Mouse (Mus musculus) embryonic fibroblast, embryonic 13.5 days (primary cell): ENCODE measurements at regions not wholly inside any gene's neighbourhood (a gene's known extent, or its start where the extent isn't known, plus 50 kb on each side); places are given as distances from the start of the nearest gene placed in this dataset.

Experiments used
- H3K27ac ChIP-seq: 2 replicates; pipeline ENCODE4 v1.5.1; 2012; ENCODE audit warnings: low read length, control low read depth, inconsistent platforms; ENCODE audit not compliant: insufficient read depth
- H3K4me1 ChIP-seq: 2 replicates; pipeline ENCODE4 v1.6.1; 2011; ENCODE audit warnings: low read length; ENCODE audit not compliant: control insufficient read depth, insufficient read depth
- H3K4me3 ChIP-seq: 2 replicates; pipeline ENCODE4 v1.5.1; 2011; ENCODE audit warnings: mild to moderate bottlenecking, control low read depth, low read length; ENCODE audit not compliant: insufficient read depth
- CTCF ChIP-seq: IDR thresholded peaks from 2 replicates; pipeline ENCODE4 v1.5.1; 2011; ENCODE audit warnings: mild to moderate bottlenecking, control low read depth, low read length, moderate library complexity, borderline replicate concordance; ENCODE audit not compliant: insufficient read depth
- POLR2A ChIP-seq: IDR thresholded peaks from 2 replicates; pipeline ENCODE4 v1.6.1; 2011; ENCODE audit warnings: low read depth, mild to moderate bottlenecking, control low read depth, low read length, moderate library complexity

DNA sequence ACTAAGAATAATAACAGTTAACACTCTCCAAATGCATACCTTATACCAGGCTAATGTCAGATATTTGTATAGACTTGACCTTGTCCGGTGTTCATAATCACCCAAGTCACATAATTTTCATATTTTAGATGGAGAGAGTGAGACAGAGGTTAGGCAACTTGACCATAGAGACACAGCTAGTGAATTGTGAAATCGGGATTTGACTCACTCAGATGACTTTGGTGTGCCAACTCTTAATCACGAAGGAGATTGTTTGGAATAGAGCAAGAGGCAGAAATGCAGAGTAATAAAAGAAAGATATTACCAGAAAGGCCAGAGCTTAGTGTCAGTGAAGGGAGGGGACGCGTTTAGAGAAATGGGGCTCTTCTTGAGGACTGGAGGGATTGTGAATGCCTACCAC lies 152.2 kb downstream of the Tmem26 start:
- TF ChIP-seq POLR2A = no peak
- no peak for TF ChIP-seq CTCF
- Histone ChIP-seq H3K4me3 (no peak overlapping the region), H3K27ac (no peak overlapping the region), H3K4me1 (no peaks in the 10 kb centered on the region)

DNA sequence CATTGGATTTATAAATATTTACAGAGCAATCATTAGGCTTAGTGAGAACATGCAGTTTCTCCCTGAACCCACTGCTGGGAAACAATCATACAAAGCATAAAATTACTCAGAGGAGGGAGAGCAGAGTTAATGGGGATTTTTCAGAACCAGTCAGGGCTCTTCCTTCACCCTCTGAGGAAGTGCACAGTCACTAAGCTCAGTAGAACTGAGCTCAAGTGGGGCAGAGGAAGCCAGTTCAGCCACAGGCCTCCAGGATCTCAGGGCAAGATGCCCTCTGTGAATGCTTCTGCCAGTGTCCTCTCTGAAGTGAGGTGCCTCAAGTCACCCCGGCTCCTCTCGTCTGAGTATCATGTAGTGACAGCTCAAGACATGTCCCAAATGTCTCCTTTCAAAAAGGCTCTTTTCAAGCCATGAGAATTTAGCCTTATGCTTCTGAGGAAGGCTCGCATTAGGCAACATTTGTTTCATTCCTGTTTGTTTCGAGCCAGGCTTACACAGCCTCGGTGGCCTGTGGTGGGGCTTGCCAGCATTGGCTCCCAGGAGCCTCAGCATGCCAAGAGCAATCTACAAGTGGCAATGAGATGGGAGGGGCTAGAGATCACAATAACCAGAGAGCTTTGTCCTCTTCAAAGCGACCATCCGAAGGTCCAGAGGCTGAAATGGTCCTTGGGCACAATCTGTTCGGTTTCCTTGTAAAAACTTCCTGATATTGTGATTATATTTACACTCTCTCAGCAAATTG lies 169.8 kb downstream of the Tmem26 start:
- H3K27ac ChIP-seq = no peak overlapping the region
- TF ChIP-seq POLR2A = no peak
- TF ChIP-seq CTCF = no peak
- no peak overlapping the region for H3K4me3 ChIP-seq
- peaks cover 6% of the 10 kb centered on the region for H3K4me1 ChIP-seq

DNA sequence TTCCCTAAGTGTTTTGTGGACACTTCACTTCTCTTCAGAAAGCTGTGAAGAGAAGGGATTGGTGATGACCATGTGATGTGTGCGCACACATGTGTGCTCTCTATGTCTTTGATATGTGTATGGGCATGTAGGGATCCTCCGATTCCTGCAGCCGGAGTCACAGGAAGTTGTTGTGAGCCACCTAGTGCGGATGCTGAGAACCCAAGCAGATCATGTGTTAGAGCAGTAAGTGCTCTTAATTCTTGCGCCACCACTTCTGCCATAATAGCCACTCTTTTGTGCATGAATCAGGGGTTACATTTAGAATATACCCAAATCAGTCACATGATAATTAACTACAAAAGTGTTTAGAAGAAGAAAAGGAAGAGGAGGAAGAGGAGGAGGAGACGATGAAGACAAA lies 170.7 kb downstream of the Tmem26 start:
- no peak for TF ChIP-seq CTCF
- TF ChIP-seq POLR2A = no peak
- no peak overlapping the region for H3K4me3 ChIP-seq
- peaks cover 6% of the 10 kb centered on the region for H3K4me1 ChIP-seq
- no peak overlapping the region for H3K27ac ChIP-seq

DNA sequence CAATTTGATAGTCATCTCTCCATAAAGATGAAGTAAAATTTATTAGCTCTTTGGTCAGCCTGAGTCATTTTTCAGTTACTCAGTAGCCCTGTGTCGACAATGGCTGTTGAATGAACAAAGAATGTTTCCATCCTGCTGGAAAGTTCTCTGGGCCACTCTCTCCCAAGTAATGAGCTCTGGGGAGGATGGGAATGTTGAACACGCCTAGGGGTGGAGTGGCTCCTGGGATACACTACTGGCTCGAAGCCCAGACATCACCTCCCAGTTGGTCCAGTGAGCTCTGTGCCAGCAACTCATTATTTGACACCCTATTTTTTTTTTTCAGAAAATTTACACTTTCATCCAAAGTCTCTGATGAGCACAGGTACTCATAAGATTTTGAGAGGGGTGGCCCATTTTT lies 174.1 kb downstream of the Tmem26 start:
- no peak for TF ChIP-seq CTCF
- TF ChIP-seq POLR2A = no peak
- no peak overlapping the region for H3K4me3 ChIP-seq
- H3K4me1 ChIP-seq = peaks cover 6% of the 10 kb centered on the region
- H3K27ac ChIP-seq = peak overlapping the region; percentile 69

DNA sequence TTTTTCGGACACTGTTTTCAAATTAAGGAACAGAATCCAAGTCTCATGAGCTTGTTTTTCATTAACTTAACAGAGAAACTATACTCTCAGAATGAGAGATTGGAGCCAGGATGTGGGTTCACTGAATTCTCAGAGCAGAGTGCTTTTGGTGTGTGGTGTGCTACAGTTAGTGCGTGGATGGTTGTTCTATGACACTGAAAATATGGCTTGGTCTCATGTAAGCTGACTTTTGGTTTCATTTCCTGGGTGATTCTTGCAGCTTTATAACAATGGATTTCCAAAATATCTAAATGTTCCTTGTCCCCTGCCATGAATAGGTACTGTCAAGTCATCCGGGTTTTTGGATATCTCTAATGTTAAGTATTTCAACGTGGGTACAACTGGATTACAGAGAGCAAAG lies 177.7 kb downstream of the Tmem26 start:
- TF ChIP-seq POLR2A = no peak
- no peak for TF ChIP-seq CTCF
- Histone ChIP-seq H3K4me1 (peaks cover 6% of the 10 kb centered on the region), H3K4me3 (no peak overlapping the region), H3K27ac (no peak overlapping the region)

DNA sequence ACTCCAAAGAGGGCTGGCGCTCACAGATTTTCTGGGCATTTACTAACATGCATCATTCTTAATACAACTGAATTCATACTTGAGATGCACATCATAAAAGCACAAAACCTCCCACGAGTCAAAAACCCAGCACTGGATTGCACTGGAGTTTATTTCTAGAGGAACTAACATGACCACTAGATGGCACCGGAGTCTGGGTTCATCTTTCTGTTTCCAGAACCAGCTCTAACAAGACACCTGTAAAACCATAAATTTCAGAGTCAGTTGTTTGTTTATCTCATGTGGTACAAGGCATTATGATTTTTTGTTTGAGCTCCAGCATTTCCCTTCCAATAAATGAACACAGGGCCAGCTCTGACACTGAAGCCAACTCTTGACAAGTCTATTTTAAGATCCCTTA lies 179.2 kb downstream of the Tmem26 start:
- Histone ChIP-seq H3K4me1 (no peaks in the 10 kb centered on the region), H3K27ac (no peak overlapping the region), H3K4me3 (no peak overlapping the region)
- TF ChIP-seq CTCF (no peak), POLR2A (no peak; the same call in 1 of the 2 replicates)

DNA sequence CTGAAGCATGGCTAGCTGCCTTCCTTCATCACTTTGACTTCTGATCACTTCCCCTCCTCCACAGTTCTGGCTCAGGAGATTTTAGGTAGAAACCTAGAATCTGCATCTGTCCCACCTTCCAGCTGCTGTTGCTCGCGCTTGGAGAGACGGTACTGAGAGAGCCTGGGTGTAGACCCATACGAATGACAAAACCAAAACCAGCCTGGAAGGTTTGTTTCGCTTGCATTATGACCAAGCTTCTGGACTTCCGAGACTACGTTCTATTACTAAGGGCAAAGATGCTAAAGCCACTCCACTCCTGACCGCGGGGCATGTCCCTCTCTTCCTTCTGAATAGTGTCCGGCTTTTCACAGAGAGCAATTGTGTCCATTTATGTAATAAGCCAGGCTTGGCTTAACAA lies 180.9 kb downstream of the Tmem26 start:
- Histone ChIP-seq H3K27ac (no peak overlapping the region), H3K4me3 (no peak overlapping the region), H3K4me1 (no peaks in the 10 kb centered on the region)
- TF ChIP-seq POLR2A = no peak
- no peak for TF ChIP-seq CTCF

DNA sequence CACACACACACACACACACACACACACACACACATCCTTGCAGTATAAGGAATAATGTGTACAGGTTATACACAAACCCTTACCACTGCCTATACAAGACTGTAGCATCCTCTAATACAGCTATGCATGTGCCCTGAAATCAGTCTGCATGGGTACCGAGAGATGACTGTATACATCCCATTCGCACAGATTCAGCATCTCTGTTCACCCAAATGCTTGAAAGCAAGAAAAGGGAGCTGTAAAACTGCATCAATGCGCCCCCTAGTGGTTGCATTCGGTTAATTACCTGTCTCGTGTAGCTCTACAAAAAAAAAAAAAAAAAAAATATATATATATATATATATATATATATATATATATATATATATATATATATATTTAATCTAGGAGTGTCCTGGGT lies 184.8 kb downstream of the Tmem26 start:
- H3K4me3 ChIP-seq = no peak overlapping the region
- TF ChIP-seq POLR2A = no peak
- TF ChIP-seq CTCF = no peak
- no peak overlapping the region for H3K27ac ChIP-seq
- H3K4me1 ChIP-seq = no peaks in the 10 kb centered on the region

DNA sequence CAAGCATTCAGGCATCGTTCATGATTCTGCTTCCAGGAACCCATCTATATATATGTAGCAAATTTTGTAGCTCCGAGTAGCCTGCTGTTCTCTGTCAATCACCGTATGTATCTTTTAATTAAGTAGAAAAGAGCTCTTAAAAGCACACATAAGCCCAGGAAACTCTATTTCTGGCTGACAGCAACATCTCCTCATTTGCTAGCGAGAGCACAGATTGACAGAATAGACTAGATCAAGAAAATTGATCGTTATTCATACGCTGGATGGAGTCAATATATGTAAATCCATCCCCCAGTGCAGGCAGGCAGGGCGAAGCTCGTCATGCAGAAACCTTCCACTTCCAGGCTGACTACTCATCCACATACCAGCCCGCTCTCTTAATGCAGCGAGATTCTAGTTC lies 185.6 kb downstream of the Tmem26 start:
- no peaks in the 10 kb centered on the region for H3K4me1 ChIP-seq
- TF ChIP-seq POLR2A (no peak), CTCF (no peak)
- no peak overlapping the region for H3K27ac ChIP-seq
- H3K4me3 ChIP-seq = no peak overlapping the region

DNA sequence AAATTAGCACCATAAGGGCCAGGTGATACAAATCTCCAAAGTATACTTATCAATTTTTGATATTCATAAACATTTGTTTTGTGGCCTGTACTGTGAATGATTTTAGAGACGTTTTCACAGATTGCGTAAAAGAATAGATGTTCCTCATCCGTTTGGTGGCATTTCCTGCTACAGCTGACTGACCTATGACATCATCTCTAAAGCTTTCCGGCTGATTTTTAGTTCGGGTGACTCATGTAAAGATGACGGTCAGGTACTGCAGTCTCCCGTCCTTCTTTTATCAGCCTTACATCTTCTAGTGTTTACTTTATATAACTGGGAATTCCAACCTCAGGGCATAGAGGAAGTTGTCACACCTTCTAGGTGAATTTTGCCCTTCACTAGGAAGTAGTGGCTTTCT lies 192.7 kb downstream of the Tmem26 start:
- no peak overlapping the region for H3K4me3 ChIP-seq
- H3K4me1 ChIP-seq = no peaks in the 10 kb centered on the region
- TF ChIP-seq POLR2A (no peak), CTCF (no peak)
- no peak overlapping the region for H3K27ac ChIP-seq

DNA sequence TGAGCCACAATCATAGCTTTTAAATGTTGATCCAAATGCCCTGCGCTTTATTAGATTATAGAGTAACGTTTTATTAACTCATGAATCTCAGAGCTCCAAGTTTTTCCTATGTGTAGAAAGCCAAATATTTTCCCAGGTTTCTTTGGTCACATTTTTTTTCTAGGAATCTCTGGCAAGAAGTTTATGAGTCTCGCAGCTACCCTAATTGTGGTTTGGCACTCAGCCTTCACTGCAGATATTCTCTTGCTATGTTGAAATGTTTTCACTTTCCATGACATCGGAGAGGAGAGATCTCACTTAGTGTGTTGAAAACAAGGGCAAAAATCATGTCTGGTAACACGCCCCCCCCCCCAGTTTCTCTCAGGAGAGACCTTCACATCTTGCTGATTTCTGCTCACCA lies 212.4 kb downstream of the Tmem26 start:
- Histone ChIP-seq H3K27ac (no peak overlapping the region), H3K4me3 (no peak overlapping the region), H3K4me1 (no peaks in the 10 kb centered on the region)
- TF ChIP-seq POLR2A = no peak
- no peak for TF ChIP-seq CTCF
